27 mouse cellular contexts compared by ENCODE assay signal in genomic region chr13:5886810-5887209, GRCm38 (mm10). TPM values are rescaled to one million over a fixed set of nuclear protein-coding genes. Genes with fewer than 3 reads are reported as not detected.
DNase-seq lines count a peak whose midpoint lies in the region; ATAC-seq and TF ChIP-seq lines count a peak whose summit lies in the region.
"Had no signal": no experiment of that assay in that cellular context is flagged by ENCODE, and none has a peak within 500 bp of the region (broad histone marks: within the 10 kb centered on the region; RNA-seq: fewer than 3 reads in every experiment).

No protein-coding gene starts in this region.

- H3K4me1 ChIP-seq in lung, adult 2 months (ENCODE audit: control insufficient read depth, insufficient read depth, low read length) = no peaks in the 10 kb centered on the region
- H3K4me1 ChIP-seq in kidney, embryonic 14.5 days (ENCODE audit: control insufficient read depth, insufficient read depth, low read length) = no peaks in the 10 kb centered on the region
- H3K4me1 ChIP-seq: embryonic facial prominence, embryonic 12.5 days; forebrain, embryonic 10.5 days; forebrain, embryonic 15.5 days; heart, embryonic 15.5 days; limb, embryonic 15.5 days; liver, embryonic 13.5 days; midbrain, embryonic 12.5 days; stomach, embryonic 15.5 days had no signal

- no peaks in the 10 kb centered on the region for H3K36me3 ChIP-seq in kidney, embryonic 14.5 days (ENCODE audit: control insufficient read depth, insufficient read depth, low read length)
- H3K36me3 ChIP-seq: embryonic facial prominence, embryonic 12.5 days; forebrain, embryonic 10.5 days; forebrain, embryonic 15.5 days; heart, embryonic 15.5 days; limb, embryonic 10.5 days; limb, embryonic 15.5 days; liver, embryonic 13.5 days; midbrain, embryonic 12.5 days; stomach, embryonic 15.5 days had no signal

- TF ChIP-seq CTCF in lung, adult 2 months (IDR thresholded peaks at IDR 0.05; ENCODE audit: insufficient read depth, low read length) = no peak
- no peak for TF ChIP-seq CTCF in Patski (IDR thresholded peaks at IDR 0.05)

- no peaks in the 10 kb centered on the region for H3K9me3 ChIP-seq in kidney, embryonic 14.5 days (ENCODE audit: control insufficient read depth, low read length)
- H3K9me3 ChIP-seq: embryonic facial prominence, embryonic 12.5 days; forebrain, embryonic 10.5 days; forebrain, embryonic 15.5 days; heart, embryonic 15.5 days; limb, embryonic 10.5 days; limb, embryonic 15.5 days; liver, embryonic 13.5 days; midbrain, embryonic 12.5 days; stomach, embryonic 15.5 days had no signal

- DNase-seq in lung, postnatal 36 days = peak; percentile 58
- DNase-seq in lung, adult 2 months = no peak
- DNase-seq in Patski (ENCODE audit: low read depth, low spot score) = no peak
- DNase-seq in cerebellum, adult 11 months = no peak
- DNase-seq: adrenal gland, adult 8-10 months; cerebellum, adult 9-10 months; embryo, embryonic 11 days; gastrocnemius, postnatal 36 days; kidney, adult 18-20 months; kidney, postnatal 4 days; liver, embryonic 13.5 days; lung, adult 18-20 months; right cerebral cortex, postnatal 25 days; thymus, adult 18-20 months; thymus, postnatal 25 days had no signal

- no peak overlapping the region for H3K27ac ChIP-seq in kidney, embryonic 14.5 days (ENCODE audit: low read depth, low read length)
- H3K27ac ChIP-seq: embryonic facial prominence, embryonic 12.5 days; forebrain, embryonic 10.5 days; forebrain, embryonic 15.5 days; heart, embryonic 15.5 days; limb, embryonic 10.5 days; limb, embryonic 15.5 days; liver, embryonic 13.5 days; midbrain, embryonic 12.5 days; stomach, embryonic 15.5 days had no signal

- H3K9ac ChIP-seq in kidney, embryonic 14.5 days (ENCODE audit: low read depth, low read length) = no peak overlapping the region
- H3K9ac ChIP-seq: embryonic facial prominence, embryonic 12.5 days; forebrain, embryonic 15.5 days; heart, embryonic 15.5 days; limb, embryonic 15.5 days; liver, embryonic 13.5 days; midbrain, embryonic 12.5 days; stomach, embryonic 15.5 days had no signal

- H3K4me3 ChIP-seq in lung, adult 2 months (replicated peaks; ENCODE audit: extremely low read depth, low read depth, low read length) = no peak overlapping the region
- H3K4me3 ChIP-seq in kidney, embryonic 14.5 days (ENCODE audit: low read length) = no peak overlapping the region
- H3K4me3 ChIP-seq: embryonic facial prominence, embryonic 12.5 days; forebrain, embryonic 10.5 days; forebrain, embryonic 15.5 days; heart, embryonic 15.5 days; limb, embryonic 10.5 days; limb, embryonic 15.5 days; liver, embryonic 13.5 days; midbrain, embryonic 12.5 days; stomach, embryonic 15.5 days had no signal

- CTCF ChIA-PET in Patski (lab: Charles Lee) = no interaction called here

- no peak for TF ChIP-seq POLR2A in lung, adult 2 months (IDR thresholded peaks at IDR 0.05; ENCODE audit: borderline replicate concordance, extremely low read depth, low read depth, low read length)

- WGBS in lung, adult 2 months = 90% methylated on average over 4 of the region's 4 CpGs
- 89% methylated on average over 4 of the region's 4 CpGs for WGBS in kidney, embryonic 14.5 days

- in situ Hi-C loops in Patski (cut with MboI; ENCODE audit: low pct_unique_long_range_greater_than_20kb) = no loop called here

- no peak overlapping the region for H3K4me2 ChIP-seq in kidney, embryonic 14.5 days (replicated peaks; ENCODE audit: low read depth, low read length)
- H3K4me2 ChIP-seq: embryonic facial prominence, embryonic 12.5 days; forebrain, embryonic 15.5 days; heart, embryonic 15.5 days; limb, embryonic 15.5 days; liver, embryonic 13.5 days; midbrain, embryonic 12.5 days; stomach, embryonic 15.5 days had no signal

- ATAC-seq in Patski = peak; percentile 39
- ATAC-seq in monocyte, adult 5-6 weeks (replicated peaks; ENCODE audit: insufficient number of reproducible peaks, low FRiP score, low TSS enrichment, poor library complexity, severe bottlenecking) = peak; percentile 51; the same call in 1 of the 2 replicates
- ATAC-seq in kidney, embryonic 14.5 days (ENCODE audit: low FRiP score, low TSS enrichment) = no peak
- no peak for ATAC-seq in activated CD4-positive, CD25-positive, alpha-beta regulatory T cell, adult 4 months
- ATAC-seq: forebrain, embryonic 15.5 days; hindbrain, embryonic 16.5 days had no signal

- POLR2A ChIA-PET in Patski (lab: Charles Lee) = no interaction called here

- H3K27me3 ChIP-seq in Patski = no peaks in the 10 kb centered on the region
- H3K27me3 ChIP-seq in kidney, embryonic 14.5 days (ENCODE audit: control insufficient read depth, insufficient read depth, low read length) = no peaks in the 10 kb centered on the region
- H3K27me3 ChIP-seq: embryonic facial prominence, embryonic 12.5 days; forebrain, embryonic 15.5 days; heart, embryonic 15.5 days; limb, embryonic 15.5 days; liver, embryonic 13.5 days; midbrain, embryonic 12.5 days; stomach, embryonic 15.5 days had no signal

RNA-seq across cellular contexts. Expression of gene Klf6, which starts 25.5 kb away (rescaled TPM):
- polyA plus RNA-seq in lung, adult 2 months (2012; rRNA removed) = 39.5 and 44.8 TPM in 2 replicates
- 98.7 TPM for polyA plus RNA-seq in Patski (2021)
- 457 to 663 TPM (median 525 TPM) in 3 replicates for total RNA-seq in monocyte, adult 5-6 weeks (2017)
- polyA plus RNA-seq in kidney, embryonic 14.5 days (2014; fragmentation: Nextera tagmentation; extraction: Ambion mirVana) = 32.6 and 50.4 TPM in 2 replicates
- 100 to 1,000 TPM; 111 to 134 TPM for polyA plus RNA-seq in activated CD4-positive, CD25-positive, alpha-beta regulatory T cell, adult 4 months (2017; shearing (Covaris generic))

Comparison
In these comparisons a context has a peak if more than half of its experiments do, and no peak if none do; other contexts are left out.
1. ATAC-seq: peak in Patski (single experiment) and monocyte, adult 5-6 weeks (single experiment); none in kidney, embryonic 14.5 days (single experiment) and activated CD4-positive, CD25-positive, alpha-beta regulatory T cell, adult 4 months (single experiment).